ENCODE assay signal across 18 mouse cellular contexts in genomic region chr13:56550574-56550973, GRCm38 (mm10). TPM values are rescaled to one million over a fixed set of nuclear protein-coding genes. Genes with fewer than 3 reads are reported as not detected.
DNase-seq lines count a peak whose midpoint lies in the region; ATAC-seq and TF ChIP-seq lines count a peak whose summit lies in the region.
"Had no signal": no experiment of that assay in that cellular context is flagged by ENCODE, and none has a peak within 500 bp of the region (broad histone marks: within the 10 kb centered on the region; RNA-seq: fewer than 3 reads in every experiment).

No protein-coding gene starts in this region.

- H3K27me3 ChIP-seq in liver, adult 2 months (ENCODE audit: control insufficient read depth, insufficient read depth, low read length), result no peaks in the 10 kb centered on the region
- no peaks in the 10 kb centered on the region for H3K27me3 ChIP-seq in liver, embryonic 11.5 days (replicated peaks; ENCODE audit: control insufficient read depth, insufficient read depth, low read length)
- H3K27me3 ChIP-seq in embryonic facial prominence, embryonic 10.5 days (replicated peaks; ENCODE audit: low read depth, poor library complexity, severe bottlenecking), result no peaks in the 10 kb centered on the region
- H3K27me3 ChIP-seq: embryonic facial prominence, embryonic 15.5 days; heart, embryonic 15.5 days; midbrain, embryonic 15.5 days; neural tube, embryonic 13.5 days had no signal

- peak overlapping the region; percentile 39 for H3K27ac ChIP-seq in liver, adult 2 months (replicated peaks; ENCODE audit: insufficient read depth, low read depth, low read length)
- no peak overlapping the region for H3K27ac ChIP-seq in liver, embryonic 11.5 days (ENCODE audit: low read depth, low read length)
- H3K27ac ChIP-seq in embryonic facial prominence, embryonic 10.5 days (replicated peaks), result no peak overlapping the region
- H3K27ac ChIP-seq: embryonic facial prominence, embryonic 15.5 days; gastrocnemius, adult 2 months; limb, embryonic 10.5 days; macrophage; midbrain, embryonic 15.5 days; neural tube, embryonic 13.5 days; stomach, postnatal 0 days had no signal

- WGBS in liver, adult 2 months, result 11% methylated on average over 1 of the region's 1 CpGs
- 19% methylated on average over 1 of the region's 1 CpGs for WGBS in liver, embryonic 11.5 days
- 57% methylated on average over 1 of the region's 1 CpGs for WGBS in embryonic facial prominence, embryonic 10.5 days

- H3K36me3 ChIP-seq in liver, adult 2 months (ENCODE audit: control insufficient read depth, insufficient read depth, low read length), result no peaks in the 10 kb centered on the region
- H3K36me3 ChIP-seq in liver, embryonic 11.5 days (ENCODE audit: control insufficient read depth, insufficient read depth, low read length), result no peaks in the 10 kb centered on the region
- H3K36me3 ChIP-seq in embryonic facial prominence, embryonic 10.5 days (replicated peaks), result no peaks in the 10 kb centered on the region
- H3K36me3 ChIP-seq: embryonic facial prominence, embryonic 15.5 days; heart, embryonic 15.5 days; limb, embryonic 10.5 days; midbrain, embryonic 15.5 days; neural tube, embryonic 13.5 days had no signal

- H3K4me3 ChIP-seq in liver, adult 2 months (ENCODE audit: insufficient read depth, low read depth, low read length), result no peak overlapping the region
- no peak overlapping the region for H3K4me3 ChIP-seq in liver, embryonic 11.5 days (ENCODE audit: low read depth, low read length)
- H3K4me3 ChIP-seq in embryonic facial prominence, embryonic 10.5 days, result no peak overlapping the region
- H3K4me3 ChIP-seq: embryonic facial prominence, embryonic 15.5 days; gastrocnemius, adult 2 months; heart, embryonic 15.5 days; limb, embryonic 10.5 days; midbrain, embryonic 15.5 days; neural tube, embryonic 13.5 days had no signal

- peaks cover 20% of the 10 kb centered on the region for H3K4me1 ChIP-seq in liver, adult 2 months (ENCODE audit: control insufficient read depth, insufficient read depth, low read length)
- H3K4me1 ChIP-seq in liver, embryonic 11.5 days (replicated peaks; ENCODE audit: control insufficient read depth, insufficient read depth, low read length), result no peaks in the 10 kb centered on the region
- H3K4me1 ChIP-seq in embryonic facial prominence, embryonic 10.5 days, result peaks cover 19% of the 10 kb centered on the region
- H3K4me1 ChIP-seq: neural tube, embryonic 13.5 days had no signal

- ATAC-seq in liver, embryonic 11.5 days (replicated peaks; ENCODE audit: low FRiP score), result no peak
- ATAC-seq in megakaryocyte progenitor cell, adult 5-6 weeks (replicated peaks; ENCODE audit: poor library complexity), result peak; percentile 27; the same call in 1 of the 2 replicates
- ATAC-seq: forebrain, embryonic 14.5 days; midbrain, embryonic 15.5 days had no signal

- no peaks in the 10 kb centered on the region for H3K79me2 ChIP-seq in liver, adult 2 months (ENCODE audit: control insufficient read depth, insufficient read depth, low read length)

- no peak overlapping the region for H3K4me2 ChIP-seq in liver, embryonic 11.5 days
- H3K4me2 ChIP-seq: embryonic facial prominence, embryonic 15.5 days; heart, embryonic 15.5 days; midbrain, embryonic 15.5 days; neural tube, embryonic 13.5 days had no signal

- DNase-seq in cerebellum, adult 9-11 months, result peak; percentile 6
- no peak for DNase-seq in cerebellum, adult 11 months
- DNase-seq in liver, adult 2 months (ENCODE audit: extremely low read depth, low read depth, low spot score), result peak; percentile 99
- DNase-seq in liver, embryonic 11.5 days (ENCODE audit: low spot score), result no peak
- DNase-seq in cerebellum, postnatal 36 days, result peak; percentile 7 to 11
- DNase-seq in embryonic facial prominence, embryonic 10.5 days (ENCODE audit: low spot score), result no peak
- DNase-seq in left cerebral cortex, adult 18-20 months (ENCODE audit: low spot score in 2 of 2), result no peak
- DNase-seq: gastrocnemius, adult 2 months; layer of hippocampus, postnatal 36 days had no signal

- TF ChIP-seq CTCF in liver, adult 2 months (IDR thresholded peaks at IDR 0.05; ENCODE audit: low read depth, low read length), result no peak

- no peak overlapping the region for H3K9ac ChIP-seq in liver, adult 2 months (ENCODE audit: low read depth, low read length)
- H3K9ac ChIP-seq in liver, embryonic 11.5 days (ENCODE audit: low read depth, low read length), result no peak overlapping the region
- H3K9ac ChIP-seq: embryonic facial prominence, embryonic 15.5 days; heart, embryonic 15.5 days; midbrain, embryonic 15.5 days; neural tube, embryonic 13.5 days had no signal

- H3K9me3 ChIP-seq in liver, embryonic 11.5 days (ENCODE audit: control insufficient read depth, low read length), result no peaks in the 10 kb centered on the region
- H3K9me3 ChIP-seq in embryonic facial prominence, embryonic 10.5 days, result no peaks in the 10 kb centered on the region
- H3K9me3 ChIP-seq: embryonic facial prominence, embryonic 15.5 days; heart, embryonic 15.5 days; limb, embryonic 10.5 days; midbrain, embryonic 15.5 days; neural tube, embryonic 13.5 days had no signal

- TF ChIP-seq POLR2A in liver, adult 2 months (IDR thresholded peaks at IDR 0.05; ENCODE audit: extremely low read depth, insufficient read depth, low read length), result no peak

RNA-seq across cellular contexts. Expression of gene Lect2, which starts 2.3 kb away (rescaled TPM):
- 230 and 425 TPM in 2 replicates for total RNA-seq in liver, adult 2 months (2014; rRNA removed)
- polyA plus RNA-seq in liver, adult 2 months (2012; rRNA removed), result 106 and 170 TPM in 2 replicates
- polyA plus RNA-seq in liver, embryonic 11.5 days (2014; fragmentation: Nextera tagmentation; extraction: Ambion mirVana), result 31.8 and 34.4 TPM in 2 replicates
- not detected in 2 replicates for total RNA-seq in megakaryocyte progenitor cell, adult 5-6 weeks (2015)
- total RNA-seq in megakaryocyte progenitor cell, adult 5-6 weeks (2017), result not detected in 2 replicates
- not detected in 2 replicates for polyA plus RNA-seq in embryonic facial prominence, embryonic 10.5 days (2016; fragmentation: Nextera tagmentation; extraction: Ambion mirVana)
- not detected for total RNA-seq in left cerebral cortex, adult 18-20 months (2021)
- total RNA-seq: gastrocnemius, adult 2 months; layer of hippocampus, postnatal 36 days had no signal
- polyA plus RNA-seq: embryonic facial prominence, embryonic 15.5 days; forebrain, embryonic 14.5 days; heart, embryonic 15.5 days; limb, embryonic 10.5 days; macrophage; midbrain, embryonic 15.5 days; neural tube, embryonic 13.5 days had no signal

RNA-seq across cellular contexts. Expression of gene Fbxl21, which starts 28.3 kb away (rescaled TPM):
- total RNA-seq in liver, adult 2 months (2014; rRNA removed), result 2.1 and 2.4 TPM in 2 replicates
- polyA plus RNA-seq in liver, adult 2 months (2012; rRNA removed), result 1.9 and 2.8 TPM in 2 replicates
- polyA plus RNA-seq in liver, embryonic 11.5 days (2014; fragmentation: Nextera tagmentation; extraction: Ambion mirVana), result 1.2 and 1.3 TPM in 2 replicates
- total RNA-seq in megakaryocyte progenitor cell, adult 5-6 weeks (2015), result 0.67 and 0.95 TPM in 2 replicates
- total RNA-seq in megakaryocyte progenitor cell, adult 5-6 weeks (2017), result not detected in 2 replicates
- 1.3 TPM in 2 replicates for polyA plus RNA-seq in embryonic facial prominence, embryonic 10.5 days (2016; fragmentation: Nextera tagmentation; extraction: Ambion mirVana)
- total RNA-seq in left cerebral cortex, adult 18-20 months (2021), result 10 to 100 TPM; 10.5 to 10.6 TPM
- total RNA-seq: gastrocnemius, adult 2 months had no signal

RNA-seq across cellular contexts. Expression of gene Tgfbi, which starts 58.7 kb away (rescaled TPM):
- total RNA-seq in liver, adult 2 months (2014; rRNA removed), result 34.3 and 39.3 TPM in 2 replicates
- 23.3 and 27.2 TPM in 2 replicates for polyA plus RNA-seq in liver, adult 2 months (2012; rRNA removed)
- 27.6 and 28.2 TPM in 2 replicates for polyA plus RNA-seq in liver, embryonic 11.5 days (2014; fragmentation: Nextera tagmentation; extraction: Ambion mirVana)
- total RNA-seq in megakaryocyte progenitor cell, adult 5-6 weeks (2015), result 8.4 and 10.1 TPM in 2 replicates
- total RNA-seq in megakaryocyte progenitor cell, adult 5-6 weeks (2017), result 15.4 and 15.7 TPM in 2 replicates
- 50.1 and 65.4 TPM in 2 replicates for polyA plus RNA-seq in embryonic facial prominence, embryonic 10.5 days (2016; fragmentation: Nextera tagmentation; extraction: Ambion mirVana)
- total RNA-seq in left cerebral cortex, adult 18-20 months (2021), result 1 to 10 TPM; 3.4 to 4.0 TPM

Comparison
In these comparisons a context has a peak if more than half of its experiments do, and no peak if none do; other contexts are left out.
1. DNase-seq: peak in cerebellum, adult 9-11 months (single experiment), liver, adult 2 months (single experiment) and cerebellum, postnatal 36 days (2 of 2); none in cerebellum, adult 11 months (single experiment), liver, embryonic 11.5 days (single experiment), embryonic facial prominence, embryonic 10.5 days (single experiment) and left cerebral cortex, adult 18-20 months (0 of 2).
2. RNA of gene Lect2, which starts 2.3 kb away (total RNA-seq): 230 to 425 TPM in liver, adult 2 months; not detected in megakaryocyte progenitor cell, adult 5-6 weeks and not detected in left cerebral cortex, adult 18-20 months; every median in the first group is over 100 times any median in the second.